Mouse (Mus musculus): ENCODE data around the gene Slc20a1. TPM values are rescaled to one million over a fixed set of nuclear protein-coding genes. Genes with fewer than 3 reads are reported as not detected.

Gene Slc20a1
- polyA plus RNA-seq (2012; rRNA removed), result 14.0 and 14.7 TPM in 2 replicates

DNA sequence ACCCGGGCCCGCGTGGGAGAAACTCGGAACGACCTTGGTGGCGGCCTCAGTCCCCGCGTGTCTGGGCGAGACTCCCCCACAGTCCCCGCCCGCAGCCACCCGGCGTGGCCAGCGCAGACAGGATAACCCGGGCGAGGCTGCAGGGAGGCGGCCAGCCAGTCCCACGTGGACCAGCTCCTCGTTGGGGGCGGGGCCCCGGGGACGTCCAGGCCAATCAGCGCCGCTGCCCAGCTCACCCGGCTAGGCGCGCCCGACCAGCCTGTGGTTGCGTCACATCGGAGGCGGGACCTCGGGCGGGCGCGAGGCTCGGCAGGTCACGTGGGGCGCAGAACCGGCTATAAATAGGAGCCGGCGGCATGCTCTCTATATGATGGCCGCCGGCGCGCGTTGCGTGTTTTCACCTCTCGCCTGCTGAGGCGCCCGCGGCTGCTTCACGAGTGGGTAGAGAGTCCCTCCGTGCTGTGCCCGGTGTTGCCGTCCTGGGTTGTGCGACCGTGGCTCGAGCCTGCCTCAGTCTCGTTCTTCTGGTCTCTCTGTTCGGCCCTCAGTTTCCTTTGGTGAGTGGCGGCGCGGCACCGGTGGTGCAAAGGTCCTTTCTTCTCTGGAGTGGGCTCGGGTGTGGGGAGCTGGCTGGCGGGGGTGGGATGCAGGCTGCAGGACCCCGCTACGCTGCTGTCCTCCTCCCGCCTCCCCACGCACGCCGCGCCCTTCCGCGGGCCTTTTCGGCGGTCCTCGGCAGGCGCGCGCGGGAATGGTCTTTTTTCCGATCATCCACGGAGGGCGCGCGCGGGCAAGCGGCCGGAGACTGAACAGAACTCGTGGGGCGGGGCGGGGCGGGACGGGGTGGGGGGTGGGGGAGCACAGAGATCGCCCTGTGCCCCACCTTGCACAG, at the start of gene Slc20a1:
Slc20a1 (plus strand) TSS at position 329 of the 892 bp plus-strand sequence.
- DNase-seq, result peak; percentile 99
- peak within 1 kb of the TSS; percentile 97 for H3K27ac ChIP-seq (ENCODE audit: insufficient read depth, low read depth, low read length)
- TF ChIP-seq POLR2A (IDR thresholded peaks at IDR 0.05; ENCODE audit: low read depth, low read length) (peak; percentile 80), CTCF (conservative IDR thresholded peaks at IDR 0.05; ENCODE audit: insufficient read depth, insufficient read length, low read depth, low read length) (no peak)
- peak within 1 kb of the TSS; percentile 86 for H3K4me3 ChIP-seq (ENCODE audit: insufficient read depth, low read depth, low read length)
- no peaks in the 10 kb centered on the region for H3K27me3 ChIP-seq (replicated peaks; ENCODE audit: control insufficient read depth, insufficient read depth, low read length)
- H3K36me3 ChIP-seq (ENCODE audit: control insufficient read depth, insufficient read depth, low read length), result no peaks in the 10 kb centered on the region; the same call in none of the 2 replicates
- peaks cover 7% of the 10 kb centered on the region; the same call in 1 of the 2 replicates for H3K4me1 ChIP-seq (ENCODE audit: control insufficient read depth, insufficient read depth, low read length)
- WGBS, result under 1% methylated on average over 92 of the region's 96 CpGs

DNA sequence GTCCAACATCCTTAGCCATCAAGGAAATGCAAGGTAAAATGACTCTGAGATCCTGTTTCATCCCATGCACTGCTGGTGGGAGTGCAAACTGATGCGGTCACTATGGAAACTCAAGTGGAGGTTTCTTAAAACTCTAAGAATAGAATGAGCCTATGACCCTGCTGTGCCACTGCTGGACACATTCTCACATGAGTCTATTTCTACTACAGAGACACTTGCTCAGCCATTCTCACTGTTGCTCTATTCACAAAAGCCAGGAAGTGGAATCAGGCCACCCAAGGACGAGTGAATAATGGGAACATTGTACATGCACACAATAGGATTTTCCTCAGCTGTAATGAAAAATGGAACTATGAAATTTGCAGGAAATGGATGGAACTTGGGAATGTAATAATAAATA, 49.7 kb upstream of the Slc20a1 start:
- WGBS, result 67% methylated on average over 2 of the region's 2 CpGs
- TF ChIP-seq POLR2A (IDR thresholded peaks at IDR 0.05; ENCODE audit: low read depth, low read length) (no peak), CTCF (conservative IDR thresholded peaks at IDR 0.05; ENCODE audit: insufficient read depth, insufficient read length, low read depth, low read length) (no peak)
- Histone ChIP-seq H3K4me1 (ENCODE audit: control insufficient read depth, insufficient read depth, low read length) (no peaks in the 10 kb centered on the region), H3K4me3 (ENCODE audit: insufficient read depth, low read depth, low read length) (no peak overlapping the region), H3K36me3 (ENCODE audit: control insufficient read depth, insufficient read depth, low read length) (no peaks in the 10 kb centered on the region), H3K27me3 (replicated peaks; ENCODE audit: control insufficient read depth, insufficient read depth, low read length) (no peaks in the 10 kb centered on the region), H3K27ac (ENCODE audit: insufficient read depth, low read depth, low read length) (no peak overlapping the region)
- no peak for DNase-seq

DNA sequence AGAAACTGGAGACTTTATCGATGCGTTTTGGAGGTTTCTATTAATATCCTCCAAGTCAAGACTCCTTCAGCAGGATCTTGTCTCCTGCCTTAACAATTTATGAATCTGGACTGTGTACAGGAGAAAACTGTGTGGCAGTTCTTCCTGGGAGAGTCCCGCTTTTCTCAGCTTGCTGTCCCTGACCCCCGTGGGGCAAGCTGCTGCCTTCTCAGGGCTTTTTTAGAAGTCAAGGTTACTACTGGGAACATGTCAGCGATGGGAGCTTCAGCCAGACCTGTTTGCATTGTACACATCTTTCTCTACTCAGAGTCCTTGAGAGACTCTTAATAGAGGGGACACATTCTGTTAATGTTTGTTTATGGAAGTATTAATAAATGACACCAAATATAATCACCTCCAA, 48.2 kb upstream of the Slc20a1 start:
- TF ChIP-seq POLR2A (IDR thresholded peaks at IDR 0.05; ENCODE audit: low read depth, low read length), result no peak
- 72% methylated on average over 5 of the region's 5 CpGs for WGBS

DNA sequence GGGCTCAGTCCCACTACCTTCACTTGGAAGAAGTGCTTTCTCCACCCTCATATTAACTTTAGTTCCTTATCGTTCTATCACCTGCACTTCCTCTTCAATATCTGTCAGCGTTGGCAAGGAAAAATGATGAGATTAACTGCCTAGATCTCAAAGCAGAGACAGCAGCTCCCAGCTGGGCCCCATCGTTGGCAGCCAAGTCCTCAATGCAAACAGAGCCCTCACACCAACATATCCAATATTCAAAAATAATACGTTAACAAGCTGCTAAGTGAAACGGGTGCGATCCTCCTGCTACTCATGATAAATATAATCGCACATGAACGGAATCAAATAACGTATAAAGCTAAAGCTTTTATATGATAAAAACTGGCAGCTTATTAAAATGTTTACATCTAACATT, 47.5 kb upstream of the Slc20a1 start:
- DNase-seq, result no peak
- H3K27me3 ChIP-seq (replicated peaks; ENCODE audit: control insufficient read depth, insufficient read depth, low read length), result no peaks in the 10 kb centered on the region
- H3K27ac ChIP-seq (ENCODE audit: insufficient read depth, low read depth, low read length), result no peak overlapping the region

More for the DNA sequence above, 48.2 kb upstream of the Slc20a1 start:
- DNase-seq, result no peak
- H3K4me3 ChIP-seq (ENCODE audit: insufficient read depth, low read depth, low read length), result no peak overlapping the region
- no peak overlapping the region for H3K27ac ChIP-seq (ENCODE audit: insufficient read depth, low read depth, low read length)
- no peaks in the 10 kb centered on the region for H3K27me3 ChIP-seq (replicated peaks; ENCODE audit: control insufficient read depth, insufficient read depth, low read length)
- no peaks in the 10 kb centered on the region for H3K4me1 ChIP-seq (ENCODE audit: control insufficient read depth, insufficient read depth, low read length)
- no peaks in the 10 kb centered on the region for H3K36me3 ChIP-seq (ENCODE audit: control insufficient read depth, insufficient read depth, low read length)

DNA sequence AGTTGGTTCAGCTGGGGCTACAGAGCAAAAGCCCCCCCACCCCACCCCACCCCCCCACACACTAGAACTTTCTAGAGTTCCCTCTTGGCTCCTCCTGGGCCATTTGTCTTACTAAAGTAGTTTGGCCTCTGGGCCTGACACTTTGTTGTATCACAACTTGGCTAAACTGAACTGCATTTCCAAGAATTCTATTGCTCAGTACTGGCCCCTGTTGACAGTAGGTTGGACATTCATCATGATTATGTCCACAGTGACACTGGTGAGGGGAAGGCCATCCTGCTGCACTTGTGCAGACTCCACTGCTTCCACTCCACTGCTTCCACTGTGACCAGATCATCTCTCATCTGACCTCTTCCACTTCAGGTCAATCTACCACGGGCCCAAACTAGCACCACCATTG, 45.8 kb upstream of the Slc20a1 start:
- DNase-seq, result no peak
- Histone ChIP-seq H3K4me1 (ENCODE audit: control insufficient read depth, insufficient read depth, low read length) (no peaks in the 10 kb centered on the region), H3K27ac (ENCODE audit: insufficient read depth, low read depth, low read length) (no peak overlapping the region), H3K36me3 (ENCODE audit: control insufficient read depth, insufficient read depth, low read length) (no peaks in the 10 kb centered on the region), H3K4me3 (ENCODE audit: insufficient read depth, low read depth, low read length) (no peak overlapping the region), H3K27me3 (replicated peaks; ENCODE audit: control insufficient read depth, insufficient read depth, low read length) (no peaks in the 10 kb centered on the region)
- TF ChIP-seq CTCF (conservative IDR thresholded peaks at IDR 0.05; ENCODE audit: insufficient read depth, insufficient read length, low read depth, low read length) (no peak), POLR2A (IDR thresholded peaks at IDR 0.05; ENCODE audit: low read depth, low read length) (no peak)
- 60% methylated on average over 1 of the region's 1 CpGs for WGBS

More for the DNA sequence above, 47.5 kb upstream of the Slc20a1 start:
- Histone ChIP-seq H3K4me3 (ENCODE audit: insufficient read depth, low read depth, low read length) (no peak overlapping the region), H3K4me1 (ENCODE audit: control insufficient read depth, insufficient read depth, low read length) (no peaks in the 10 kb centered on the region), H3K36me3 (ENCODE audit: control insufficient read depth, insufficient read depth, low read length) (no peaks in the 10 kb centered on the region)
- TF ChIP-seq CTCF (conservative IDR thresholded peaks at IDR 0.05; ENCODE audit: insufficient read depth, insufficient read length, low read depth, low read length) (no peak), POLR2A (IDR thresholded peaks at IDR 0.05; ENCODE audit: low read depth, low read length) (no peak)
- 85% methylated on average over 9 of the region's 9 CpGs for WGBS

DNA sequence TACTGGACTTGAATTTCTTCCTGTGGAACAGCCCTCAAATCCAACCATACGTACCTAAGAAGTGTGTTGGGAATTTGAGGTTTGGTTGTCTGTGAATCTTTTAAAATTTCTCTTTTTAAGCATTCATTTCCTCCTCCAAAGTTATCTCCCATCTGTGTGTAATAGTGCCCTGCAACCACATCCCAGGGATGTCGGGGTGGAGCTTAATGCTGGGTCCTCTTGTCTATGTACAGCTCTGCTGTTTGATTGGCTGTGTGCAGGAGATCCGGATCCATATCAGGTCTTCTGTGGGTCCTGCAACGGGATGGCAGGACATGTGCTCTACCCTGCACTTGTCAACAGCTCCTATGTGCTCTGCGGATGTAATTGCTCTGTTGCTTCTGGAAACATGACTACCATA, 33.7 kb upstream of the Slc20a1 start:
- H3K4me3 ChIP-seq (ENCODE audit: insufficient read depth, low read depth, low read length), result no peak overlapping the region
- no peaks in the 10 kb centered on the region; the same call in 1 of the 2 replicates for H3K27me3 ChIP-seq (replicated peaks; ENCODE audit: control insufficient read depth, insufficient read depth, low read length)
- no peak overlapping the region for H3K27ac ChIP-seq (ENCODE audit: insufficient read depth, low read depth, low read length)
- no peaks in the 10 kb centered on the region for H3K36me3 ChIP-seq (ENCODE audit: control insufficient read depth, insufficient read depth, low read length)
- no peaks in the 10 kb centered on the region for H3K4me1 ChIP-seq (ENCODE audit: control insufficient read depth, insufficient read depth, low read length)
- 70% methylated on average over 5 of the region's 5 CpGs for WGBS
- DNase-seq, result no peak
- TF ChIP-seq POLR2A (IDR thresholded peaks at IDR 0.05; ENCODE audit: low read depth, low read length), result no peak
- TF ChIP-seq CTCF (conservative IDR thresholded peaks at IDR 0.05; ENCODE audit: insufficient read depth, insufficient read length, low read depth, low read length), result no peak

Data from kidney, adult 2 months (tissue).